Mouse (Mus musculus): ENCODE results near the gene Lbx1. TPM values are rescaled to one million over a fixed set of nuclear protein-coding genes. Genes with fewer than 3 reads are reported as not detected.

The Lbx1 gene
- total RNA-seq, 4 experiments from 2014 or later, result not detected

DNA sequence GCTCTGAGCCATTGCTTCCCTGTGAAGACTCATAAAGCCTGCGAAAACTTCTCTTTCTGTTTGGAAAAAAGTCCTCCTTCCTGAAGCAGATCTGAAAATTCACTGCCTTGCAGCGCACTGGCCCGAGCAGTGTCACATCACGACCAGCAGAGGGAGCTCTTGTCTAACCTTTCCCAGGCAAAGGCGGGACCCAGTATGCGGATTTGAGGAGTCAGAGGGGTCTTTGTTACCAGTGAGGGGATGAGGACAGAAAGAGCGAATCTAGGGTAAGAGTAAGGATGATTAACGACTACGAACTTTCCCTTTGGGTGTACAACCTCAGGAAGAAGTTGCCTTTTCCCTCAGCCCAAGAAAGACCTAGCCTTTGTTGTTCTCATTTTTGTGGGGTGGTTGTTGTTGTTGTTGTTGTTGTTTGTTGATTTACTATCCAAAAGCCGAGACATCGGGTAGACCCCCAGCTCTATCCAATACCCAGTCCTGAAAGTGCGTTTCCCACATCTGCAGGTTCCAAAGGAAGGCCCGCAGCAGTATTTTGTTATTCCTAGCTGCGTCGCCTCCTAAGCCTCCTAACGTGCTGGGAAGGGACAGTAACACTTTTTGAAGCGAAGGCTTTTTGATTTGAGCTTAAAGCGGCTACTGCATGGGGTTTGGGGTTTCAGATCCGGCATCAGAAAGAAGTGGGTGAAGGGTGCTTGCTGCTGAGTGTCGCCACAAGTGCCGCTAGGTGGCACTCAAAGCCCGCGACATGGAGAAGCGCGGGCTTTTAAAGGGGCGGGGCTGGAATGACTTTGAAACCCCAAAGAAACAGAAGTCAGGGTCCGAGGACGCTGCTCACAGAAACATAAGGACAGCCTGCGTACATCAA is 14.8 kb downstream of the Lbx1 start:
- peak; percentile 28 to 52 for DNase-seq (ENCODE audit: low spot score in 2 of 2)

DNA sequence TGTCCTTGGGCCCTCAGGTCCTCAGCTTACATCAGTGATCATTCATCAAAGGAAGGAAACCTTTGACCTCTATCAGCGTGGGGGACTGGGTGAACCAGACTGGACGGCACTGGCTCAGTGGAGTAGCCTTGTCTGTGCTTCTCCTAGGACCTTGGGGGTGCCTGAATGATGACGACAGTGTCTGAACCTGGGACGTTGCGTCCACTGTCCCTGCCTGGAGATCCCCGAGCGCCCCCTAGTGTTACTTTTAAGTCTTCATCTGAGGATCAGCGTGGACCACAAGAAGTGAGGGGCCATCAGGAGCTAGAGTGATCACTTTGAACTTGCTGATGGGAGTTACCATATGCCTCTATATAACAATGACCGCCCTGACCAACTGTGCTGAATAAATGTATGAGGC is 19.4 kb downstream of the Lbx1 start:
- DNase-seq (ENCODE audit: low spot score in 2 of 2), result no peak

DNA sequence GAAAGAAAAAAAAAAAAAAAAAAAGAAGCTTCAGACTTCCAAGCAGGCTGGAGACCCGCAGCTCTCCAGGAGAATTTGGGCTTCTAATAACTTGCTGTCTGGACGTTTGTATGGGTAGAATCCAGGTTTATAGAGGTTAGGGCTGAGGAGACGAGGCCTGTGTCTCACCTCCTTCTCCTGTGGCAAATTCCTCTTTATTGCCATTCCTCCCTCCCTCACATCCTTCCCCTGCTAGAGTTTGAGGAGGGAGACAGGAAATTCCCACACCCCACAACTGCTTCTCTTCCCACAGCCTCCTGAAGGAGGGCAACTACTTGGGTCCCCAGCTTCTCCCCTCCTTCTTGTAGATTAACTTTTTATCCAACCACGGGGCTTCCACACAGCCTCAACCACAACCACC is 20.2 kb downstream of the Lbx1 start:
- no peak for DNase-seq (ENCODE audit: low spot score in 2 of 2)

DNA sequence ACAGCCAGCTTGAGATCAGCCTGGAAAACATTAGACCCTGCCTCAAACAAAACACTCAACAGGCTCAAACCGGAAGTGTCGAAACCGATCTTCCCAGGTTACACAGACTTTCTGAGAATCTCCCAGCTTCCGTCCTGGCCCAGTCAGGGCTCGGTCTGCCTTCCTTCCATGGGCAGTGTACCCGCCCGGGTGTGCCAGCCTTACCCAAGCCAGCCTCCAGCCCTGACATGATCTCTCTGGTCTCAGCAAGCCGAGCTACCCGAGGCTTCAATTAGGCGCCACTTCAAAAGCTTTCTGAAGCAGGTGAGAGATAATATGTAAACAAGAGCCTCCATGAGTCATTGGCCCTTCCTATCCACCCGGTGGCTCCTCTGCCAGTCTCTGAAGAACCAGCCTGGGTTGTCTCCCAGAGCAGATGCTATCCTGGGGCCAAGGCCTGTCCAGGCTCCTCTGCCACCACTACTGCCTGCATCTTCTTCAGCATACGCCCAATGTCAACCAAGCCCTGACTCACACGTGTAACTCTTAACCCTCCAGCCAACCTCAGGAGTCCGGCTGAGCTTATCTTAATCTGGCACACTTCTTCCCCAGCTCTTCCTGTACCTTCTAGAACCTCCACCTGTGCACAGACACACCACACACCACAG is 25.7 kb downstream of the Lbx1 start:
- DNase-seq (ENCODE audit: low spot score in 2 of 2), result no peak

DNA sequence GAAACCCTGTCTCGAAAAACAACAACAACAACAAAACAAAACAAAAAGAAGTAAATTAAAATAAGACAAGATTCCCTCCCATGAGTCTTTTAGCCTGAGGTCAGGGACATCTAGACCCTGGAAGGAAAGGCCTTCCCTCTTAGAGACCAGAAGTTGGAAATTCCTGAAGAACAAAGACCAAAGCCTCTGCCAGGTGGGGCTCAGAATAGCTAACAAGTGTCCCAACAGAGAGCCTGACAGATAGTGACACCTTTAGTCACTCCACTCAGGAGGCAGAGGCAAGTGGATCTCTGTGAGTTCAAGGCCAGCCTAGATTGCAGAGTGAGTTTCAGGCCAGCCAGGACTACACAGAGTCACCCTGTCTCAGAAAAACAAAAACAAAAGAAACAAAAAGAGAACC is 26.4 kb downstream of the Lbx1 start:
- no peak for DNase-seq (ENCODE audit: low spot score in 2 of 2)

DNA sequence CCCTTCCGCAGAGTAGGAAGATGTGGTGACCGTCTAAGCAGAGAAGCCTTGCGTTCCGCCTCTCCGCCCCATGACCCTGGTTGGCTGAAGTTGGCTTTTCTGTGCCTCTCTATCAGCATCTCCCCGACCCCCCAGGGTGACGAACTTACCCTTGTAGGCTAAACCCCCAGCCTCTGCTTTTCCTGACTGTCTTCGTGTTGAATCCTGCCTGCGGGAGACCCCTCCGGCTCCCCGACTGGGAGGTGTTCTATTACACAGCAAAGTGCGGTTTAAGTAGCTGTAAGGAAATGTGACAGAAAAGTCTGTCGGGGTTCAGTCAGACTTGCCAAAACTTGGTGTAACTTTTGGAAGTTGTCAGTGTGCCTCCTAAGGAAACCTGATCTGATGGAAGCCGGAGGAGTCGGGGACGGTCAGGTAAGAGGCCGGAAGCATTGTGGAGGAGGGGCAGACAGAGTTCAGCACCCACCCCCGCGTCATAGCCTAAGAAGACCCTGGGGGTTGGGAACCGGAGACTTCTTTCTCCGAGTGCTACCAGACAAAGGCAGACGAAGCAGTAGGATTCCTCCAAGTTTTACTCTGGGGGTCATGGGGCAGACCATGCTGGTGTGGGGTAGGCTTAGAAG is 27.1 kb downstream of the Lbx1 start:
- no peak for DNase-seq (ENCODE audit: low spot score in 2 of 2)

DNA sequence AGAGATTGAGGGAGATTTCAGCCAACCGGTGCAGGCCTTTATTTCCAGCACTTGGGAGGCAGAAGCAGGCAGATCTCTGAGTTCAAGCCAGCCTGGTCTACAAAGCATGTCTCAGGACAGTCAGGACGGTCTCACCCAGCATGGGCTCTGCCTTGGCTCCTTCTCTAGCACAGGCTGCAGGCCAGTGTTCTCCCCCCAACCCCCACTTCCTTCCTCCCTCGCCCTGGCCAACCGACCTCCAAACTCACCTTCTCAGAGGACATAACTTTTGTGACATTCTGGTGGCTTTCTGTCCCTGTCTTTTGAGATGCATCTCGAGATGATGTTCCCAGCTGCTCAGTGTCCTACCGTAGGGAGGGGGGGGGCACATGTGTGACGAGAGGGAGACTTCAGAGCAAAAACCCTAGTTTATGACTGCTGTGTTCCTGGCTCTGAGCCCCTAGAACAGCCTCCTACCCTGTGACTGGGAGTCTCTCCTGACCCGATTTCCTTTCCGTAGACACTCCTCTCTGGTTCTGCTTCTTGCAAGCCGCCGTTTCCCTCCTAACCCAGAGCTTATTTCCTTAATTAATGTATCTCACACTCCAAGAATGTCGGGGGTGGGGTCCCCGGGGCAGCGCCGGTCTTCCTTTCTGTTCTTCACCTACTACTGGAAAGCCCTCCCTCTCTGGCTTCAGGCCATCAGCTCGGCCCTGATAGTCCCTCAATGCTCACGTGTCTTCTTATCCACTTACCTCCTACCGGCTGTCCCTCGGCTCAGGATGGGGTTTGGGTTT is 27.8 kb downstream of the Lbx1 start:
- DNase-seq (ENCODE audit: low spot score in 2 of 2), result no peak

DNA sequence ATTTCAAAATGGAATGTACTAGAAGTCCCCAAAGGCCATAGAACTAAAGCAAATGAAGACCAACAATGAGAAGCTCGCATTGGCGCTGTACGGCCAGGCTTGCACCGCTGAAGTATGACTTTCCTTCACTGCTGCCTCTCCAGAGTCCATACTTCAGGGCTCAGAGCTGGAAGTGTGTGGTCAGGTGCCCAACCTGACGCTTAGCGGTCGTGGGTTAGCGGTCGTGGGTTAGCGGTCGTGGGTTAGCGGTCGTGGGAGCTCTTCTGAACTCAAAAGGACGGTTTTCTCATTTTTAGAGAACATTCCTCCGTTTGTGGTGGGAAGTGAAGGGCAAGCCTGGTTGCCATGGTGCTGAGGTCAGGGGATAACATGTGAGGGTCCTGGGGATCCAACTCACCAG is 28.5 kb downstream of the Lbx1 start:
- DNase-seq (ENCODE audit: low spot score in 2 of 2), result no peak

DNA sequence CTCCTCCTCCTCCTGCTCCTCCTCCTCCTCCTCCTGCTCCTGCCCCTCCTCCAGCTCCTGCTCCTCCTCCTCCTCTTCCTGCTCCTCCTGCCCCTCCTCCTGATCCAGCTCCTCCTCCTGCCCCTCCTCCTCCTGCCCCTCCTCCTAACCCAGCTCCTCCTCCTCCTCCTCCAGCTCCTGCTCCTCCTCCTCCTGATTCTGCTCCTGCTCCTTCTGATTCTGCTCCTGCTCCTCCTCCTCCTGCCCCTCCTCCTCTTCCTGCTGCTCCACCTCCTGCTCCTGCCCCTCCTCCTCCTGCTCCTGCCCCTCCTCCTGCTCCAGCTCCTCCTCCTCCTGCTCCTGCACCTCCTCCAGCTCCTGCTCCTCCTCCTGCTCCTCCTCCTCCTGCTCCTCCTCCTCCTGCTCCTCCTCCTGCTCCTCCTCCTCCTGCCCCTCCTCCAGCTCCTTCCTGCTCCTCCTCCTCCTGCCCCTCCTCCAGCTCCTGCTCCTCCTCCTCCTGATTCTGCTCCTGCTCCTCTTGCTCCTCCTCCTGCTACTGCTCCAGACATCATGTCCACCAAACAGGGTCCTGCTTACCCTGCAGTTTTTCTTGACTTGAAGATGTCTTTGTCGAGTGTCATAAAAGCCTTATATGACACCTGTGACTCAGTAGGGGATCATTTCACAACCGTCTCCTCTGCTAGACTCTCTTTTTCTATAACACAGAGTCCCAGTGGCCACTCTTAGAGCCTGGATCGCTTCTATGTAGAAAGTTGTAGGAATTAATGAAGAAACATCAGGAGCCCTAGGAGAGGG is 30.1 kb downstream of the Lbx1 start:
- no peak for DNase-seq (ENCODE audit: low spot score in 2 of 2)

DNA sequence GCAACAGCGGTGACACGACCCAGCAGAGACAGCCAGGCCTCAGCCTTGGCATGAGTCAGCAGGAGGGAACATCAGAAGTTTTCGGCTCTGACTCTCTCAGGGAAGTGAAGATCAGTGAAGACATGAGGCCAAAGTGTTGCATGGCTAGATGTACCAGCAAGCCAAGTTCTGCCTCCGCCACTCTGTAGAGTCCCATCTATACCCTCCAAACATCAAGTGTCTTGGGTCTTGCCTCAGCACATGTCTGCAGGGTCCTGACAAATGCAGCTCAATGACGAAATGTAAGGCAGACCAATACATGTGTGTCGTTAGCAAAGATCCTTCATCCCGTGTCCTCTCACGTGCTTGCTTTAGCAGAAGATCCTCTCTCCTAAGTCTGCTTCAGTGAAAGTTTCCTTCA is 38.6 kb downstream of the Lbx1 start:
- no peak for DNase-seq (ENCODE audit: low spot score in 2 of 2)

DNA sequence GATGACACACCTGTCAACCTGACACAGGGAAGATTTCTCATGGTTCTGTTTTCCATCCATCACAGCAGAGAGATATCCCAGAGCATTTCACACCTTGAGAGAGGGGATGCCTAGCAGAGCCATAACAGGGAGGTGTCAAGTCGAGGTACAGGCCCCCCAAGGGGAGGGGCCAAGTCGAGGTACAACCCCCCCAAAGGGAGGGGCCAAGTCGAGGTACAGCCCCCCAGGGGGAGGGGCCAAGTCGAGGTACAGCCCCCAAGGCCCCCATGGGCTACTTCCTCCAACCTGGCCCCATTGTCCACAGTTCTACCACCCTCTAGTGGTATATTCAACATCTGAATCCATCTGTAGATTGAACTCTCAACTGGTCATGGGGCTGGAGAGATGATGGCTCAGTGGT is 41.0 kb downstream of the Lbx1 start:
- no peak for DNase-seq (ENCODE audit: low spot score in 2 of 2)

Other genes starting within 250 kb of the Lbx1 start
- gene Sema4g, start 246.7 kb downstream of the Lbx1 start, total RNA-seq (2022), result 10 to 100 TPM; 16.9 to 22.5 (median 20.0) TPM
- gene Twnk, start 230.1 kb downstream of the Lbx1 start, total RNA-seq (2022), result 10 to 100 TPM; 13.2 to 15.1 (median 14.2) TPM
- gene Mrpl43, start 229.4 kb downstream of the Lbx1 start, total RNA-seq (2022), result 10 to 100 TPM; 37.3 to 43.8 (median 39.8) TPM
- 10 to 100 TPM; 40.8 to 44.6 (median 43.3) TPM for gene Lzts2, start 221.4 kb downstream of the Lbx1 start, total RNA-seq (2022)
- 1 to 10 TPM; 5.5 to 6.2 (median 5.7) TPM for gene Pdzd7, start 190.1 kb downstream of the Lbx1 start, total RNA-seq (2022)
- 100 to 1,000 TPM; 111 to 132 (median 121) TPM for gene Sfxn3, start 188.3 kb downstream of the Lbx1 start, total RNA-seq (2022)
- gene Kazald1, start 160.6 kb downstream of the Lbx1 start, total RNA-seq (2022), result 1 to 10 TPM; 5.1 to 7.0 (median 5.7) TPM
- gene Tlx1, start 85.1 kb downstream of the Lbx1 start, total RNA-seq (2022), result not detected
- 100 to 1,000 TPM in 1 of 4 experiments, 10 to 100 TPM in 3; 95.8 to 104 (median 97.6) TPM for gene Btrc, start 127.9 kb upstream of the Lbx1 start, total RNA-seq (2022)

Data from left cerebral cortex, adult 8-10 months (tissue).